Mouse (Mus musculus) limb, embryonic 14.5 days (tissue): ENCODE data around the gene Dgke. TPM values are rescaled to one million over a fixed set of nuclear protein-coding genes. Genes with fewer than 3 reads are reported as not detected.
A peak's percentile ranks its signal among the peaks of the same experiment; 100 is the strongest.

Experiments
- ATAC-seq: fragments of 200-750 bp; cut with Nextera tagmentation; 2 replicates; pipeline ENCODE4 v1.8.0; 2017; ENCODE audit warnings: low read depth, moderate number of reproducible peaks, moderate TSS enrichment; ENCODE audit not compliant: low FRiP score
- DNase-seq: peaks from one replicate; pipeline ENCODE4 v3.0.0-alpha.2; 2015; ENCODE audit warnings: low spot score
- H3K27ac ChIP-seq: fragments of 300-500 bp; sonication (generic); replicated peaks from 2 replicates; pipeline ENCODE4 v1.5.1; 2014; ENCODE audit warnings: low read depth, mild to moderate bottlenecking, low read length, moderate library complexity, mixed read lengths
- H3K27me3 ChIP-seq: fragments of 300-500 bp; sonication (generic); 2 replicates; pipeline ENCODE4 v1.6.1; 2014; ENCODE audit warnings: low read length, mixed read lengths; ENCODE audit not compliant: control insufficient read depth, insufficient read depth
- H3K36me3 ChIP-seq: fragments of 300-500 bp; sonication (generic); 2 replicates; pipeline ENCODE4 v1.6.1; 2014; ENCODE audit warnings: mild to moderate bottlenecking, low read length, moderate library complexity, mixed read lengths; ENCODE audit not compliant: control insufficient read depth, insufficient read depth
- H3K4me1 ChIP-seq: fragments of 300-500 bp; sonication (generic); 2 replicates; pipeline ENCODE4 v1.6.1; 2014; ENCODE audit warnings: antibody characterized with exemption, low read length, mixed read lengths; ENCODE audit not compliant: control insufficient read depth, insufficient read depth
- H3K4me2 ChIP-seq: fragments of 300-500 bp; sonication (generic); replicated peaks from 2 replicates; pipeline ENCODE4 v1.6.1; 2014; ENCODE audit warnings: low read depth, mild to moderate bottlenecking, low read length, moderate library complexity; ENCODE audit not compliant: severe bottlenecking
- H3K4me3 ChIP-seq: fragments of 300-500 bp; sonication (generic); replicated peaks from 2 replicates; pipeline ENCODE4 v1.5.1; 2014; ENCODE audit warnings: low read length
- H3K9ac ChIP-seq: fragments of 300-500 bp; sonication (generic); 2 replicates; pipeline ENCODE4 v1.6.1; 2014; ENCODE audit warnings: mild to moderate bottlenecking, low read depth, low read length, moderate library complexity; ENCODE audit not compliant: severe bottlenecking
- H3K9me3 ChIP-seq: fragments of 300-500 bp; sonication (generic); 2 replicates; pipeline ENCODE4 v1.6.1; 2016; ENCODE audit warnings: low read length; ENCODE audit not compliant: control insufficient read depth
- POLR2A ChIP-seq: fragments of 200-500 bp; IDR thresholded peaks from 2 replicates; pipeline ENCODE4 v1.8.0; 2012; ENCODE audit warnings: inconsistent platforms, mild to moderate bottlenecking, moderate library complexity, borderline replicate concordance; ENCODE audit not compliant: insufficient read depth, insufficient read length; ENCODE audit errors: extremely low read depth
- WGBS: fragments of 180-500 bp; shearing (Covaris S2); extraction: QIAGEN DNeasy Blood & Tissue Kit; methylation state at CpG from one replicate; pipeline ENCODE4 v1.1.7; 2014; 5-methylcytosine and 5-hydroxymethylcytosine counted together
- polyA plus RNA-seq, 2 experiments: library from polyadenylated mRNA; depleted of rRNA in 1 of 2; stranded (reverse) in 1 of 2; unstranded in 1 of 2; fragments of >200 nt; fragmentation: Nextera tagmentation in 1 of 2; extraction: Ambion mirVana in 1 of 2; gene quantifications; 2 replicates each; pipeline versions ENCODE4 v1.2.1 to v1.2.3; 2012 to 2014

Gene Dgke
- polyA plus RNA-seq, 2 experiments, result 3.3 to 6.2 TPM

DNA sequence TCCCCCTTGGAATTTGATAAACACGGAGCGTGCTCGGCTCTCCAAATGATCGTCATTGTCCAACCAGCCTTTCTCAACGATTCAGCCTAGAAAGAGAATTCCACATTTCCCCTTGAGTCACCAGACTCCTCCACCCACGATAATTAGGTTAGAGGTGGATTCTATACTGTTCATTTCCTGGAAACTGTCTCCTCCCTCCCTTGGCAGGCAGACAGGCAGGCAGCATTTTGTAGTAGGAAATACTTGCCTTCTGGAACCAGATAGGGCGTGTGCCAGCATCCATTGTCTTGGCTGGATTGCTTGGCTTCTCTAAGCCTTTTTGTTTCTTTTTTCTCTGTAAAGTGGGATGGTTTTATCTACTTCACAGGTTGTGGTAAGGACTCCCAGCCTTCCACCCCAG, 70.2 kb downstream of the Dgke start:
- peaks cover under 1% of the 10 kb centered on the region for H3K36me3 ChIP-seq
- H3K4me1 ChIP-seq, result no peaks in the 10 kb centered on the region
- H3K4me3 ChIP-seq, result no peak overlapping the region
- H3K4me2 ChIP-seq, result no peak overlapping the region
- peaks cover 17% of the 10 kb centered on the region for H3K27me3 ChIP-seq
- no peak for TF ChIP-seq POLR2A
- no peak overlapping the region for H3K27ac ChIP-seq
- 75% methylated on average over 7 of the region's 7 CpGs for WGBS
- DNase-seq, result peak; percentile 24
- H3K9me3 ChIP-seq, result no peaks in the 10 kb centered on the region
- no peak overlapping the region for H3K9ac ChIP-seq
- no peak for ATAC-seq

DNA sequence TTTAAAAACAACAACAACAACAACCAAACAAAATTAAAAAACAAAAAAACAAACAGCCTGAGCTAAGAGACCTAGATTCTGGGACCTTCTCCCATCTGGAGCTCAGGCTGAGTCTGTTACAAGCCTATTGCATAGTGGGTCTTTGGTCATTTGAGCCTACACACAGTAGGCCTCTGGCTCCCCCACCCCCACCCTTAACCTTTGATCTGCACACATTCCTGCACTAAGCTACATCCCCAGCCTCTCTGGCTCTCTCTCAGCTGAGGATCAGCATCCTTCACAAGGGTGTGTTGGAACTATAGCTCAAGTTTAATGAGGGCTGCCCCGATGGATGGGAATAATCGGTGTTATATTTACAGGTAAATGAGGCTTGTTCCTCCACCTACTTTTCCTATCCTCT, 71.0 kb downstream of the Dgke start:
- Histone ChIP-seq H3K27ac (no peak overlapping the region), H3K27me3 (peaks cover 17% of the 10 kb centered on the region), H3K4me1 (no peaks in the 10 kb centered on the region), H3K4me2 (no peak overlapping the region), H3K4me3 (no peak overlapping the region), H3K36me3 (peaks cover 9% of the 10 kb centered on the region), H3K9me3 (no peaks in the 10 kb centered on the region), H3K9ac (no peak overlapping the region)
- DNase-seq (no peak), ATAC-seq (no peak)
- TF ChIP-seq POLR2A, result no peak
- WGBS, result 87% methylated on average over 2 of the region's 2 CpGs

DNA sequence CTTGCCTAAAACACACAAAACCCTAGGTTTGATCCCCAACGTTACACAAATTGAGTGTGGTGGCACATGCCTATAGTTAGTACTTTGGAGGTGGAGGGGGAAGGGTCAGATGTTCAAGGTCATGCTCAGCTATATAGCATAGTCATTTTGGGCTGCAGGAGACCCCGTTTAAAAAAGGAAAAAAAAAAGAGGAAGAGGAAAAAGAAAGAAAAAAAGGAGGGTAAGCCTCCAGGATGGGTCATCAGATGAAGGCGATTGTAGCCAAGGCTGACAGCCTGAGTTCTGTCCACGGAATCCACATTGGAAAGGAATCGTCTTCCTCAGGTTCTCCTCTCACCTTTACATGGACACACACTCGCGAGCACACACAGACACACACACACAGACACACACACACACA, 72.2 kb downstream of the Dgke start:
- no peak for DNase-seq
- H3K9me3 ChIP-seq, result no peaks in the 10 kb centered on the region
- H3K27me3 ChIP-seq, result peaks cover 9% of the 10 kb centered on the region
- no peak overlapping the region for H3K4me2 ChIP-seq
- H3K36me3 ChIP-seq, result peaks cover 11% of the 10 kb centered on the region
- H3K4me3 ChIP-seq, result no peak overlapping the region
- ATAC-seq, result no peak
- 84% methylated on average over 7 of the region's 7 CpGs for WGBS
- H3K4me1 ChIP-seq, result no peaks in the 10 kb centered on the region
- TF ChIP-seq POLR2A, result no peak
- H3K27ac ChIP-seq, result no peak overlapping the region
- H3K9ac ChIP-seq, result no peak overlapping the region

DNA sequence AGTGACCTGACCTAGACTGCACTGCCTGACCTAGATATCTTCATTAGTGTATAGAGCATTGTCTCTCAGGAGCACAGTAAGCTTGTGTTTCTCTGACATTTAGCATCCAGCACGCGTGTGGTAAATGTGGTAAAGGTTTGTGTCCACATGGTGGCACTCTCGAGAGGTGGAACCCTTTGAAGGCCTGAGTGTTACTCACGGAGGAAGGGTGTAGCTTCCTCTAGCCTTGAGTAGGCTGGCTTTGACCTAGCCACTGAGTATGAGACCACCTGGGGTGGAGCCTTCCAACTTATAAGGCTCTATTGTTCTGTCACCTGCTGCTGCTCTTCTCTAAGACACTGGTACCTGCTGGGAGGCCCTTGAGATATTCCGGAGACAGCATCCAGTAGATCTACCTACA, 73.0 kb downstream of the Dgke start:
- WGBS, result 22% methylated on average over 5 of the region's 5 CpGs
- H3K27ac ChIP-seq, result no peak overlapping the region

DNA sequence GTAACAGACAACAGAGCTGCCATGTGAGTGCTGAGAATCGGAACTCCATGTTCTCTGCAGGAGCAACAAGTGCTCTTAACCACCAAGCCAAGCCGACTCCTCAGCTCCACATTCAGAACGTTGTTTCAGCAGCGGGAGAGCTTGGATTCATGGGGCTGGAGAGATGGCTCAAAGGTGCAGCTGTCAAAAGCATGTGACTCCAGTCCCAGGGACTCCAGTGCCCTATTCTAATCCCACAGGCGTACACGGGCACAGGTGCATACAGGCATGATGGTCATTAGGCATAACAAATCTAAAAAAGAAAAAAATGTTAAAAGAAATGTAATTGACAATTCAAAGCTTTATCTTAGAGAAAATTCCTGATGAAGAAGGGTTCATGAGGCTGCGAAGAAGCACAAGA, 73.5 kb downstream of the Dgke start:
- WGBS, result 48% methylated on average over 7 of the region's 7 CpGs
- no peak for ATAC-seq
- H3K4me2 ChIP-seq, result no peak overlapping the region
- no peak for TF ChIP-seq POLR2A
- H3K9ac ChIP-seq, result no peak overlapping the region
- H3K27me3 ChIP-seq, result no peaks in the 10 kb centered on the region
- no peak for DNase-seq
- no peak overlapping the region for H3K4me3 ChIP-seq
- H3K27ac ChIP-seq, result no peak overlapping the region
- no peaks in the 10 kb centered on the region for H3K4me1 ChIP-seq
- peaks cover 18% of the 10 kb centered on the region for H3K36me3 ChIP-seq
- H3K9me3 ChIP-seq, result no peaks in the 10 kb centered on the region

More for the DNA sequence above, 73.0 kb downstream of the Dgke start:
- Histone ChIP-seq H3K27me3 (no peaks in the 10 kb centered on the region), H3K9ac (no peak overlapping the region), H3K4me1 (no peaks in the 10 kb centered on the region), H3K9me3 (no peaks in the 10 kb centered on the region), H3K4me2 (no peak overlapping the region), H3K36me3 (peaks cover 18% of the 10 kb centered on the region), H3K4me3 (no peak overlapping the region)
- ATAC-seq (no peak), DNase-seq (peak; percentile 36)
- no peak for TF ChIP-seq POLR2A

DNA sequence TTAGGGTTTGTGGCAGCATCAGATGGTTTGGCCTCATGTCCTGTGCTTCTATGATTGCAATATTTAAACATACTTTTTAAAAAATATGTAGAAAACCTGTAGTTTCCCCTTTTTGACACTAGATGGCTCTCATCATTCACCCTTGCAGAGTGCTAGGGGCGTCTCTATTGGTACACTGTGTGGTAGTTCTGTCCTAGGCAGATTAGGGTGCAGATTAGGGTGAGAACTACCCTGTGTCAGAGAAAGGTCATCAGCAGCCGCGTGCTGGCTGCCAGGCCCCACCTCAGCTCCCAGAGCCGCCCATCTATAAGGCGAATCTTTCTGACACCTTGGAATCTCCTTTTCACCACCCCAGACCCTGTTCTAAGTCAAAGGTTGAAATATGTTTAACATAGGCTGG, 77.1 kb downstream of the Dgke start:
- Histone ChIP-seq H3K27me3 (no peaks in the 10 kb centered on the region), H3K9me3 (no peaks in the 10 kb centered on the region), H3K4me2 (no peak overlapping the region), H3K4me1 (no peaks in the 10 kb centered on the region), H3K9ac (no peak overlapping the region), H3K27ac (no peak overlapping the region), H3K4me3 (no peak overlapping the region), H3K36me3 (peaks cover 40% of the 10 kb centered on the region)
- ATAC-seq, result no peak
- DNase-seq, result no peak
- 68% methylated on average over 5 of the region's 5 CpGs for WGBS
- TF ChIP-seq POLR2A, result no peak
